Mouse (Mus musculus) MEL (cell line): ENCODE measurements at regions not wholly inside any gene's neighbourhood (a gene's known extent, or its start where the extent isn't known, plus 50 kb on each side); places are given as distances from the start of the nearest gene placed in this dataset.

ENCODE experiments used
- EP300 ChIP-seq, 2 experiments: IDR thresholded peaks; 2 replicates each; pipeline ENCODE4 v1.6.1; 2011; ENCODE audit warnings: improper control_type of control experiment in 2 of 2, low read length in 2 of 2, low read depth in 1 of 2, mild to moderate bottlenecking in 1 of 2
- POLR2A ChIP-seq, 2 experiments: IDR thresholded peaks; 2 replicates each; pipeline ENCODE4 v1.6.1; 2011 to 2012; ENCODE audit warnings: low read length in 2 of 2, mild to moderate bottlenecking in 2 of 2, control low read depth in 1 of 2, improper control_type of control experiment in 1 of 2, low read depth in 1 of 2, moderate library complexity in 1 of 2; ENCODE audit not compliant: control insufficient read depth in 1 of 2, insufficient read depth in 1 of 2, poor library complexity in 1 of 2

GRCm38 (mm10) chr4:142749918-142750317 lies 462.9 kb downstream of the Prdm2 start:
- TF ChIP-seq EP300 (IDR thresholded peaks at IDR 0.05; ENCODE audit: low read depth in 1 of 2, low read length in 2 of 2) (no peak), POLR2A (IDR thresholded peaks at IDR 0.05; ENCODE audit: control insufficient read depth in 1 of 2, insufficient read depth in 1 of 2, low read depth in 1 of 2, low read length in 2 of 2, poor library complexity in 1 of 2) (no peak)
